Mouse (Mus musculus) stomach, embryonic 16.5 days (tissue): Measurements from ENCODE around the gene Gm10306. TPM values are rescaled to one million over a fixed set of nuclear protein-coding genes. Genes with fewer than 3 reads are reported as not detected.

Experiments
- ATAC-seq: fragments of 200-750 bp; cut with Nextera tagmentation; 2 replicates; pipeline ENCODE4 v1.8.0; 2017; ENCODE audit warnings: moderate number of reproducible peaks, moderate TSS enrichment; ENCODE audit not compliant: insufficient read depth, low FRiP score
- H3K27ac ChIP-seq: fragments of 300-500 bp; sonication (generic); 2 replicates; pipeline ENCODE4 v1.5.1; 2014; ENCODE audit warnings: low read length
- H3K27me3 ChIP-seq: fragments of 300-500 bp; sonication (generic); 2 replicates; pipeline ENCODE4 v1.6.1; 2014; ENCODE audit warnings: low read length, control low read depth, mixed read lengths; ENCODE audit not compliant: control insufficient read depth, insufficient read depth
- H3K36me3 ChIP-seq: fragments of 300-500 bp; sonication (generic); 2 replicates; pipeline ENCODE4 v1.6.1; 2014; ENCODE audit warnings: low read length; ENCODE audit not compliant: control insufficient read depth, insufficient read depth
- H3K4me1 ChIP-seq: fragments of 300-500 bp; sonication (generic); 2 replicates; pipeline ENCODE4 v1.6.1; 2014; ENCODE audit warnings: low read length, control low read depth, mixed read lengths; ENCODE audit not compliant: control insufficient read depth, insufficient read depth
- H3K4me2 ChIP-seq: fragments of 300-500 bp; sonication (generic); 2 replicates; pipeline ENCODE4 v1.6.1; 2014; ENCODE audit warnings: low read depth, low read length, mixed read lengths
- H3K4me3 ChIP-seq: fragments of 300-500 bp; sonication (generic); replicated peaks from 2 replicates; pipeline ENCODE4 v1.5.1; 2014; ENCODE audit warnings: mild to moderate bottlenecking, low read length
- H3K9ac ChIP-seq: fragments of 300-500 bp; sonication (generic); 2 replicates; pipeline ENCODE4 v1.6.1; 2014; ENCODE audit warnings: low read length
- H3K9me3 ChIP-seq: fragments of 300-500 bp; sonication (generic); replicated peaks from 2 replicates; pipeline ENCODE4 v1.6.1; 2016; ENCODE audit warnings: low read length, control low read depth; ENCODE audit not compliant: control insufficient read depth
- WGBS: fragments of 180-500 bp; shearing (Covaris S2); extraction: QIAGEN DNeasy Blood & Tissue Kit; methylation state at CpG from one replicate; pipeline ENCODE4 v1.1.7; 2014; 5-methylcytosine and 5-hydroxymethylcytosine counted together
- polyA plus RNA-seq: library from polyadenylated mRNA; unstranded; fragments of >200 nt; fragmentation: Nextera tagmentation; extraction: Ambion mirVana; gene quantifications from 2 replicates; pipeline ENCODE4 v1.2.1, GENCODE M21; 2015

The Gm10306 gene
- polyA plus RNA-seq, 1 experiment from 2014 or later = not detected

DNA sequence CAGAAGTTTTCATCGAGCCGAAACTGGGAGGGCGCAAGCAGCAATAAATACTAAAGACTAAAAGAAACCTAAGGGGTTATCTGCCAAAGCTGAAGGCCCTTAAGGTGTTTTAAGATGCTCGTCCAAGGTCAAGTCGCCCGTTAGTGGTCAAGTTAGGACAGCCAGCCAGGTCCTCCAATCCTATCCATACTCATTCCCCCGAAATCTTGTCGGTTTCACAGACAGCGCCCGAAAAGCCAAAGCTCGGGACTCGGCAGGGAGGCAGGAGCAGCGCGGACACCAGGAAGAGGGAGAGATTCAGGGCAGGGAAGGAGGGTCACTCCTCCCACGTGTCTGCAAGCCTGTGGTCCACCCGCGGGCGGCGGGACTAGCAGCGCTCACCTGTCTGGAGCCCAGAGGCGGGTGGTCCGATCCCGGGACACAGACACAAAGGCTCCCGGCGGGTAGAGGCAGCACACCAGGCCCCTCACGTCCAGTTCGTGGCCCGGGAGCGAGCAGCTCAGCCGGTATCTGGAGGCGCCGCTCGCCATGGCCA lies 46.2 kb downstream of the Gm10306 start:
- Histone ChIP-seq H3K27me3 (no peaks in the 10 kb centered on the region), H3K4me1 (peaks cover 6% of the 10 kb centered on the region; the same call in 1 of the 2 replicates), H3K36me3 (no peaks in the 10 kb centered on the region), H3K4me2 (peak overlapping the region; percentile 76), H3K9ac (peak overlapping the region; percentile 81), H3K9me3 (no peaks in the 10 kb centered on the region), H3K27ac (peak overlapping the region; percentile 75), H3K4me3 (peak overlapping the region; percentile 85)
- WGBS = under 1% methylated on average over 33 of the region's 33 CpGs
- no peak; the same call in none of the 2 replicates for ATAC-seq

DNA sequence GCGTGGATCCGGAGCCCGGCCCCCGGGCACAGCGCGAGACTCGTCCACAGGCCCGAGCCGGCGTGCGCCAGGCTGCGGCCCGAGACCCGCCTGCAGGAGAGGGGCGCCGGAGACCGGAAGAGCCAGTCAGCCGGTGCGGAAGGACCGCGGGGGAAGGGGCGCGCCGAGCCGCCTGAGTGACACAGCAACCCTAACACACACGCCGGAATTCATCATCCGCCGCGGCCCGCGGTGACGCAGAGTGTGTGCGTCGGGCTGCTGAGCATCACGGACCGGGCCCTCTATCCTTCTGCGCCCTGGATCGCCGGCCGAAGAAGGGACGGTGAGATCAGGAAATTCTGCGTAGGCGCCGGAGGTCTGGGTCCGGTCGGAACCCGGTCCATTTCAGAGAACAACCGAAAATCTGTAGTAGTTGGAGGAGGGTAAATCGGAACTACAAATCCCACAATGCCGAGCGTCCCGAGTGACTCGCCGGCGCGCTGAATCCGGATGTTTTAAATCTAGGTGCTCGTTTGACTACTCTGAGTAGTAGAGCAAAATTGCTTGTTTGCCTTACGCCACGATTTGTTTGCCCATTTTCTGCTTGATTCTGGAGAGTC lies 46.8 kb downstream of the Gm10306 start, which contains the start of gene Plaa:
Plaa (minus strand) TSS at position 214 of the 599 bp plus-strand sequence.
- H3K9me3 ChIP-seq = no peaks in the 10 kb centered on the region
- no peaks in the 10 kb centered on the region for H3K36me3 ChIP-seq
- H3K27ac ChIP-seq = peak within 1 kb of the TSS; percentile 75
- H3K4me2 ChIP-seq = peak within 1 kb of the TSS; percentile 96
- peak; percentile 99 for ATAC-seq
- H3K9ac ChIP-seq = peak within 1 kb of the TSS; percentile 81
- H3K27me3 ChIP-seq = no peaks in the 10 kb centered on the region
- WGBS = under 1% methylated on average over 52 of the region's 61 CpGs
- H3K4me1 ChIP-seq = peaks cover 6% of the 10 kb centered on the region; the same call in 1 of the 2 replicates
- peak within 1 kb of the TSS; percentile 85 for H3K4me3 ChIP-seq

DNA sequence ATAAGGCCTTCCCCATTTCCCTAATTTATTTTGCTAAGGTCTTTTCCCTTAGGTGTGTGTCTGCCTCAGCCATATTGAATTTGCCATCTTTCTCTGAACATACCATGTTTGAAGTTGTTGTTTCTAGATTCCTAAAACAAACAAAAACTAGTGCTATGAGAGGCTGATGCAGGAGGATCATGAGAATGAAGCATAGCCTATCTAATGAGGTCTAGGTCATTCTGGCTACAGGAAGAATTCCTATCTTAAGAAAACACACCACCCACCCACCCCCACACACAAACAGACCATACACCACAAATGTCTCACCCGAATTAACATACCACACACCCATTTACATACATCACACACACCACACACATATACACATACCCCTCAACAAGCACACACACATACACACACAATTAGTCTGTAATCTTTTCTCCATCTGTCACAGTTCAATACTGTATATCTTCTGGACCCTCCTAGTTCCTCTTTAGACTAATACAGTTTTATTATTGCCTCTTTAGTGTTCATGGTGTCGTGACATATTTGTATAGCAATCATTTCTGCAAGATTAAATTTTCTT lies 48.2 kb downstream of the Gm10306 start:
- H3K36me3 ChIP-seq = no peaks in the 10 kb centered on the region
- no peaks in the 10 kb centered on the region for H3K9me3 ChIP-seq
- no peak overlapping the region for H3K27ac ChIP-seq
- 88% methylated on average over 2 of the region's 2 CpGs for WGBS
- H3K27me3 ChIP-seq = no peaks in the 10 kb centered on the region
- no peak overlapping the region for H3K4me3 ChIP-seq
- peaks cover 6% of the 10 kb centered on the region; the same call in 1 of the 2 replicates for H3K4me1 ChIP-seq
- ATAC-seq = no peak
- no peak overlapping the region for H3K4me2 ChIP-seq
- no peak overlapping the region for H3K9ac ChIP-seq

DNA sequence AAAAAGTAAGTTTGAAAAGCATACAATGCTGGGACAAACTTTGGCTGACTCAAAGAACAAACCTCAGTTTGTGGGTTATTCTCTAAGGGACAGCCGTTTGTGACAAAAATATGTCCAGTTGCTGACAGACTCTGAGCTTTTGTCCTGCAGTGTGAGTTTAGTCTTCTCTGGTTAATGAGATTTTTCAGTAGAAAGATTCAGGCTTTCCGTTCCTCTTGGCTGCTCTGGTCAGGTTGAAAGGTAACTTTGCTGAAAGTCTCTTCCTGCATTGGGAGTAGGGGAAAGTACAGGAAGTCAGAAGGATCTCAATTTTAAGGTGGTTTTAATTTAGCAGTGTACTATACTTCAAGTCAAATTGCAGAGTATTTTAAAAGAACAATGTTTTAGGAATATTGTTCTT lies 49.2 kb downstream of the Gm10306 start:
- no peak for ATAC-seq
- Histone ChIP-seq H3K36me3 (no peaks in the 10 kb centered on the region), H3K4me3 (no peak overlapping the region), H3K9ac (no peak overlapping the region), H3K4me2 (no peak overlapping the region), H3K4me1 (peaks cover 6% of the 10 kb centered on the region; the same call in 1 of the 2 replicates), H3K9me3 (no peaks in the 10 kb centered on the region), H3K27me3 (no peaks in the 10 kb centered on the region), H3K27ac (no peak overlapping the region)
- 93% methylated on average over 2 of the region's 2 CpGs for WGBS

Other genes starting within 250 kb of the Gm10306 start
- gene Caap1, start 250 bp downstream of the Gm10306 start, polyA plus RNA-seq = 13.2 TPM in 2 replicates
- gene Plaa, start 46.7 kb downstream of the Gm10306 start, polyA plus RNA-seq = 47.4 and 55.6 TPM in 2 replicates
- 19.4 and 20.9 TPM in 2 replicates for gene Ift74, start 57.9 kb downstream of the Gm10306 start, polyA plus RNA-seq
- 1.0 and 1.7 TPM in 2 replicates for gene Lrrc19, start 93.6 kb downstream of the Gm10306 start, polyA plus RNA-seq
- gene Tek, start 182.7 kb downstream of the Gm10306 start, polyA plus RNA-seq = 15.2 and 15.9 TPM in 2 replicates